Mouse (Mus musculus) stomach, postnatal 0 days (tissue): ENCODE measurements around the gene Tmem8.

Source experiments
- CTCF ChIP-seq: IDR thresholded peaks from 2 replicates; pipeline ENCODE4 v1.5.1; 2016; ENCODE audit warnings: antibody characterized with exemption, low read depth, mild to moderate bottlenecking, moderate library complexity
- EP300 ChIP-seq: optimal IDR thresholded peaks from 2 replicates; pipeline ENCODE3; 2016; ENCODE audit warnings: antibody characterized with exemption

GRCm38 (mm10) chr17:26105619-26106018 is 7.5 kb upstream of the Tmem8 start:
- TF ChIP-seq CTCF, result no peak
- TF ChIP-seq EP300, result no peak
